Mouse (Mus musculus): ENCODE measurements around the gene Nell2. TPM values are rescaled to one million over a fixed set of nuclear protein-coding genes. Genes with fewer than 3 reads are reported as not detected.

Gene Nell2
- total RNA-seq, 2 experiments from 2014 or later: 0.08 TPM; not detected in 1

- no peak for DNase-seq
- intact Hi-C loops (cut with DNase I): no loop called here
Observed at GRCm38 (mm10) chr15:95368185-95368584, 160.2 kb downstream of the Nell2 start.

- intact Hi-C loops (cut with DNase I): no loop called here
- DNase-seq: no peak
Observed at GRCm38 (mm10) chr15:95366506-95366905, 161.9 kb downstream of the Nell2 start.

GRCm38 (mm10) chr15:95354806-95355205 lies 173.6 kb downstream of the Nell2 start:
- DNase-seq: no peak
- intact Hi-C loops (cut with DNase I): no loop called here

GRCm38 (mm10) chr15:95334323-95335296 lies 193.7 kb downstream of the Nell2 start:
- intact Hi-C loops (cut with DNase I): no loop called here
- DNase-seq: no peak

GRCm38 (mm10) chr15:95333229-95333628 lies 195.1 kb downstream of the Nell2 start:
- no peak for DNase-seq
- intact Hi-C loops (cut with DNase I): no loop called here

GRCm38 (mm10) chr15:95330926-95331325 lies 197.4 kb downstream of the Nell2 start:
- intact Hi-C loops (cut with DNase I): no loop called here
- no peak for DNase-seq

GRCm38 (mm10) chr15:95322744-95323143 lies 205.6 kb downstream of the Nell2 start:
- intact Hi-C loops (cut with DNase I): no loop called here
- DNase-seq: no peak

- DNase-seq: no peak
- intact Hi-C loops (cut with DNase I): no loop called here
Observed at GRCm38 (mm10) chr15:95316626-95317025, 211.7 kb downstream of the Nell2 start.

- intact Hi-C loops (cut with DNase I): no loop called here
- no peak for DNase-seq
Observed at GRCm38 (mm10) chr15:95314808-95315145, 213.6 kb downstream of the Nell2 start.

- no peak for DNase-seq
- intact Hi-C loops (cut with DNase I): no loop called here
Observed at GRCm38 (mm10) chr15:95314121-95314807, 214.1 kb downstream of the Nell2 start.

- intact Hi-C loops (cut with DNase I): no loop called here
- no peak for DNase-seq
Observed at GRCm38 (mm10) chr15:95313286-95313685, 215.1 kb downstream of the Nell2 start.

GRCm38 (mm10) chr15:95304102-95304501 lies 224.3 kb downstream of the Nell2 start:
- DNase-seq: no peak
- intact Hi-C loops (cut with DNase I): no loop called here

- peak; percentile 3 to 5 for DNase-seq
- intact Hi-C loops (cut with DNase I): no loop called here
Observed at GRCm38 (mm10) chr15:95296561-95296960, 231.8 kb downstream of the Nell2 start.

GRCm38 (mm10) chr15:95289047-95289446 lies 239.3 kb downstream of the Nell2 start:
- intact Hi-C loops (cut with DNase I): no loop called here
- DNase-seq: no peak

- no peak for DNase-seq
- intact Hi-C loops (cut with DNase I): no loop called here
Observed at GRCm38 (mm10) chr15:95285199-95285598, 243.2 kb downstream of the Nell2 start.

- intact Hi-C loops (cut with DNase I): no loop called here
- no peak for DNase-seq
Observed at GRCm38 (mm10) chr15:95280986-95281385, 247.4 kb downstream of the Nell2 start.

- DNase-seq: no peak
- intact Hi-C loops (cut with DNase I): no loop called here
Observed at GRCm38 (mm10) chr15:95278001-95278400, 250.4 kb downstream of the Nell2 start.

- intact Hi-C loops (cut with DNase I): no loop called here
- DNase-seq: no peak
Observed at GRCm38 (mm10) chr15:95276556-95276955, 251.8 kb downstream of the Nell2 start.

- intact Hi-C loops (cut with DNase I): no loop called here
- no peak for DNase-seq
Observed at GRCm38 (mm10) chr15:95275553-95275952, 252.8 kb downstream of the Nell2 start.

GRCm38 (mm10) chr15:95273236-95273635 lies 255.1 kb downstream of the Nell2 start:
- DNase-seq: no peak
- intact Hi-C loops (cut with DNase I): loop anchor here (5.0 kb wide), 1 partner anchor 299 kb away; no protein-coding TSS in a partner anchor

- DNase-seq: no peak
- intact Hi-C loops (cut with DNase I): loop anchor here (5.0 kb wide), 1 partner anchor 300 kb away; no protein-coding TSS in a partner anchor
Observed at GRCm38 (mm10) chr15:95272167-95272566, 256.2 kb downstream of the Nell2 start.

Measured in heart, postnatal 36 days (tissue).